Mouse (Mus musculus) B cell, adult 2 months (primary cell): ENCODE results near the gene Serinc3.

Source experiments
- DNase-seq, 2 experiments: peaks; one replicate each; pipeline ENCODE4 v3.0.0; 2022

Serinc3 gene

DNA sequence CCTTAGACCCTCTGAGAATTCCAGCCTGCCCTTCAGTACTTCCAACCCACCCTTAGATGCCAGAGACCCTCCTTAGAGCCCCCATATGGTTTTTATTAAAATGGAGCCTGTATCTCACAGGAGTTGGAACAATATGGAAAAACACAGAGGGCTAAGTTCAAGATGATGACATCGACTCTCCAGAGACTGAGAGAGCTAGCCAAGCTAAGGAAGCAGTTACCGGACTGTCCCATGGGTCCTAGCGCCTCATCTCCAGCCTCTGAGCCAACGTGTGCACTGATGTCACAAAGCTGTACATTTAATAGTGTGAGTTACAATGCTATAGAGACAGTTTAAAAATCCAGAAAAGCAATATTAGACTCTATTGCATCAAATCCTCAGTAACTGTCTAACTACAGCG is 53.9 kb downstream of the Serinc3 start:
- DNase-seq = no peak

DNA sequence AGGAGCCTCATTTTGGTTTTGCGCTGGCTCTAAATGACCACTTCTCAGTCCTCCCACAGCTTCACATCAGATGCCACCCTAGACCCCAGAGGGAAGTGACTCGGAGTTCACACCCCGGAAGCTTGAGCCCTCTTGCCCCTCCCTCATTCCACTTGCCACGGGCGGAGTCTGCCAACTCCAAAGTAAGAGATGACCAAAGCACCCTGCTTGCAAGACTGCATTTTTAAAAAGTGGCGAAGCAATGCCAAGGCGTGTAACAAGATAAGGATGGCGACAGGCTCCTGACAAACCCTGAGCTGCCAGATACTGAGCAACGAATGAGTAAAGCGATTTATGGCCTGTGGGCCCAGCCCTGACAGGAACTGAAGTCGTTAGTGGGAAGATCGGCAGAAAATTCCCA is 54.7 kb downstream of the Serinc3 start:
- DNase-seq = no peak

DNA sequence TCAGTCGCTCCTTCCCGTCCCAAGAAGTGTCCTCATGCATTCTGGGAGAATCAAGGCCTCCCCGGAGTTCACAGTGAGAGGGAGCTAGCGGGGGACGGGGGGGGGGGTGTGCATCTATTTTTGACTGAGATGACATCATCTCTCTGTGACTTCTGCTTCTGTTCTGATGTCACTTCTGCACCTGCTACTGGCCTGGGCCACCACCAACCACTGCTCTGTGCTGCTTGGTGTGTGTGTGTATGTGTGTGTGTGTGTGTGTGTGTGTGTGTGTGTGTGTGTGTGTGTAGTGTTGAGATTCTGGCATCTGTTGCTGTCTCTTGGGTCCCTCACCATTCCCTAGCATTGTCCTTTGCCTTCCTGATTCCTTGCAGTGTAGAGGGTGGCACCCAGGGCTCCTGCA is 57.4 kb downstream of the Serinc3 start:
- peak in 1 of 2 experiments; percentile 43 for DNase-seq

DNA sequence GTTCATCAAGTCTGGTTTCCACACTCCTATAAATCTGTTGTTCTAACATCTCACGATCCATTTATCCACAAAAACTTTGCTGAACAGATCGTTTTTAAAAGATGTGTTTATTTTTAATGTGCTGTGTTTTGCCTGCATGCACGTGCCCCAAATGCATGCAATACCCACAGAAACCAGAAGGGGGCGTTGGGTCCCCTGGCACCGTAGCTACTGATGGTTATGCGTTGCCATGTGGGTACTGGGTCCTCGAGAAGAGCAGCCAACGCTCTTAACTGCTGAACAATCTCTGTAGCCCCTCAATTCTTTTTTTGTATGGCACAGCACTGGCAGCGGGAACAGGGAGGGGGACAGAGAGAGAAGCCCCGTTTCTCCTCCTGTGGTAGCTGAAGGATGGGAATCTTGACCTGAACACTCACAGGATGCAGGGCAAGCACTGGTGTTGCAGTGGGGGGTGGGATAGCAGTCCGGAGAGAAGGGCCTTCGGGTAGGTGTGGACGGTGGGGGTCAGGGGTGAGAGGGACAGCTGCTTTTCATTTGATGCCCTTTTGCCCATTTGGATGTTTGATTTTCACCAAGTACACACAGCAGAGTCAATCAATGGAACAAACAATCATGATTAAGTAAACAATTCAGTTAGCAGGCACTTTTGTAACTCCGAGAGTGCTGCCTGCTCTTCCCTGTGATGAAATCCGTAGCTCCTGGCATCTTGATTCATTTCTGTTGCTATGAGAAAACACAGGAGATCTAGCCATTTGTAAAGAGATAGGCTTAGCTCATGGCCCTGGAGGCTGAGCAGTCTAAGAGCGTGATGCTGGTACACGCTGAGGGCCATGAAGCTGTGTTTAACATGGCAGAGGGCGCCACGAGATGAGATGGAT is 58.3 kb downstream of the Serinc3 start:
- peak; percentile 85 to 87 for DNase-seq

DNA sequence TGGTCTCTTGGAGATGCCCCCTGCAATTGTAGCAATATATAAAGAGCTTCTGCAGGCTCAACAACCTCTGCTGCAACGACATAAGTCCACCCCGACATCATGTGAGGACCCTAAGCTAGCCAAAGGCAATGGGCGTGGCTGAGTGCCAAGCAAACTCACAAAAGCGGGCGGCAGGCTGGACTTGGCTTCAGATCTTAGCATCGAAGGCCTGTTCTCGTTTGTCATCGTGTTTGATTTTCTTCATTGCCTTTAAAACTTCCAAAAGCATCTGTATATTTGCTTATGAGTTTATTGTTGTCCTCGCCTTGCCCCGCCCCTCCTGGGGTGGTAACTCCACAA is 60.9 kb downstream of the Serinc3 start:
- DNase-seq = no peak

DNA sequence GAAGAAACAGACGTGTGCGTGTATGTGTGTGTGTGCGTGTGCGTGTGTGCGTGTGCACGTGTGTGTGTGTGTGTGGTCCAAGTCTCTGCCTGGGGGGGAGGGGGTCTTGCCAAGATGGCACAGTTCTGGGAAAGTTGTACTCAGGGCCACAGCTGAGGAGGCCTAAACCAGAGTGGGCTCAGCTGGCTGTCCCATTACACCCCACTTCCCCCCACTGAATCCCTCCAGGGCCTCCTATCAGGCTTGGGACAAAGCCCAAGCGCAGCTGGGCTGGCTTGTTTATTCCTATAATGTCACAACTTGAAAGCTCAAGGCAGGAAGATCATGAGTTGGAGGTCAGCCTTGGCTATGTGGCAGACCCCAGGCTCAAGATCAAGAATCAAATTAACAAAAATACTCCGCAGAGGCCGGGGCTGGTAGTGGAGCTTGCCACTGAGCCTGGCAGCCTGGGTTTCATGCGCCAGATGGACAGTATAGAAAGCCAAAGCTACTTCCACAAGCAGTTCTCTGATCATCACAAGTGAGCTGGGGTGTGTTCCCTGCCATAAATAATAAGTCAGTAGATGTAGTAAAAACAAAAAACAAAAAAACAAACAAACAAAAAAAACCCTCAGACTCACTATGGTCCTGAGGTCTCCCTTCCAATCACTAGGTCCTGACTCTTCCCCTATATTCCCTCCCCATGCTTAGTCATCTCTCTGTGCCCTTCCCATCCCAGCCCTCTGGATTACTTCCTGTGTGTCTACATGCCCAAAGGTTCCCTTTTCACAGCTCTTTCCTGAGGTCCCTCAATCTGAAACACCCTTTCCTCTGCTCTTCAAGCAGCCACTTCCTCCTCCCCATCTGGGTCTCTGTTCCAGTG is 61.5 kb downstream of the Serinc3 start:
- no peak for DNase-seq

DNA sequence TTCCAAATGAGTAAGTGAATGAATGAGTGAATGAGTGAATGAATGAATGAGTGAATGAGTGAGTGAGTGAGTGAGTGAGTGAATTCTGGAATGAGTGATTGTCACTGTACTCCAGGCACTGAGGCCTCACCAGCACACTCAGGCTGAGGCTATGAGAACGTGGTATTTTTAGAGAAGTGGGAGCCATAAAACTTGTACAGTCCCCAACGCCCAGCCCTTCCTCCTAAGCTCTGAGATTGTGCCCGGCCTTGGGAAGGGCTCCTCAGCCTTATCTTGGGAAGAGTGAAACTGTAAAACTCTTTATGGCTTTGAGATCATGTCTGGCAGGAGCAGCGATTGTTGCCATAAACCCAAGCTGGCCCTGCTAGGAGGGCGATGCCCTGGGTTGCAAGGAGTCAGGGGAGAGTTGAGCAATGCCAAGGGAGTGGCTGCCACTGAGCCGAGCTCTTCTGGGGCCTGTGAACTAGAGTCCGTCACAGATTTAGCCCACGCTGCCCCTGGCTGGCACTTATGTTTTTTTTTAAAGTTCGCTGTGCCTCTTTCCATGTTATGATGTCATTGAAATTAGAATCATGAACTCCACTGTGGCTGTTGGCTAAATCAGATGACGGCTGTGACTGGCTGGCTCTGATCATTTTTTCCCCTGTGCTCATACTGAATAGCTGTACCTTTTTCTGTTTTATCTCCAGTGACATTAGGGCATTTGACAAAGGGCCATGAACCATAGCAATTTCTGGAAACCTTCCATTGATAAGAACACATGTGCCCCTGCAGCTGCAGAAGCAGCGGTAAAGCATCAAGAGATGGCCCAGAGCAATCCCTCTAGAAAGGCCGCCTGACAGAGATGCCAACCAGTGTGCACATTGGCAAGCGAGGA is 64.6 kb downstream of the Serinc3 start:
- no peak for DNase-seq

DNA sequence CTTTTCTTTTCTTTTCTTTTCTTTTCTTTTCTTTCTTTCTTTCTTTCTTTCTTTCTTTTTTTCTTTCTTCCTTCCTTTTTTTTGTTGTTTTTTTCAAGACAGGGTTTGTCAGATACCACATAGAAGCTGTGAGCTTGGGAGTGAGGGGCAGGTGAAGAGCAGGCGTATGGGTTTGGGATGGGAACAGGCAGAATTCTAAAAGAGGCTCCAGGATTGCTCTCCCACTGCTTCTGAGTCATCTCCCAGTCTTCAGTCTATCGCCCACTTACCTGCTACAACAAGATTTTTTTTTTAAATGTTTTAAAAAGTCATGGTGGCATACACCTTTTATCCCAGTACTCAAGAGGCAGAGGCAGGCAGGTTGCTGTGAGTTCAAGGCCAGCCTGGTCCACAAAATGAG is 66.9 kb downstream of the Serinc3 start:
- no peak for DNase-seq

DNA sequence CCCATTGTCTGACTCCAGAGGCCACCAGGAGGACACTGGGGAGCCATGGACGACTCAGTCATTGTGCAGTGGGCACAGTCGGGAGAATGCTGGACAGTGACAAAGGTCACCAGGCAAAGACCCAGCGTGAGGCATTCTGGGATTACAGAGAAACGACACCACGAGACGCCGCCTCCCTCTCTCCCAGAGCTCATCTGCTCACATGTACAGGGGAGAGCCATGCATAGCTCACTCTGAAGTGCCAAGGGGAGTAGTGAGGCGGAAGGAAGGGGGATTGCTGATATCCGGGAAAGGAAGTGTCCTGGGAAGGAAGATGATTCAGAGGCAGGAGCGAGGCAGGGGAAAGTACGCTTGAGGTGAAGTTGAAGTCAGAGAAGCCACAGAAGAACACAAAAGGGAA is 69.7 kb downstream of the Serinc3 start:
- no peak for DNase-seq

DNA sequence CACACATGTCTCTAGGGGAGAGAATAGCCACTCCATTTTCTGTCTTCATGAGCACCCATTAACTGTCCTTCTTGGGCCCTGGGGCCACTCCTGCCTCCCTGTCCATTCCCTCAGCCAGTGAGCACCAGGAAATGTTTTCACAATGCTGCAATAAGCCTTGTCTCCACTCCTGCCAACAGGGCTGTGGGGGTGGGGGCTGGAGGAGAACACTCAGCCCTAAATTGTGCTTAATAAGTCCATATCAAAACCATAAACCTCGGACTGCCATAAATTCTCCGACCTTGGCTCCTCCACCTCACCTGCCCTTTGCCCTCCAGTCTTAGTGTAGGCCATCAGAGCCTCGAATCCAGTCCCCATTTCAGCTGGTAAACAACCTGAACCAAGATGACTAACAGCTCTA is 70.6 kb downstream of the Serinc3 start:
- DNase-seq = no peak
